Mouse (Mus musculus) C3H10T1/2 (cell line): ENCODE data around the gene Eif3j1. TPM values are rescaled to one million over a fixed set of nuclear protein-coding genes. Genes with fewer than 3 reads are reported as not detected.

ENCODE experiments used
- polyA plus RNA-seq, 2 experiments: library from polyadenylated mRNA; unstranded; fragments of >200 nt; fragmentation: generic; extraction: Trizol; gene quantifications; one replicate each; pipeline ENCODE4 v1.2.1; 2012; ENCODE audit warnings: missing spikeins in 2 of 2

Gene Eif3j1
- polyA plus RNA-seq, result 1 to 10 TPM in 1 of 2 experiments, under 1 TPM in 1; 0.87 to 2.5 TPM

GRCm38 (mm10) chr2:122027862-122028755, at the start of gene Eif3j1:
Gene Eif3j1, plus strand, starts transcription at chr2:122028546.

Other genes with a start within 250 kb of the Eif3j1 start
- gene Frmd5, start 221.5 kb upstream of the Eif3j1 start, polyA plus RNA-seq, result under 1 TPM; 0.12 to 0.31 TPM
- gene Casc4, start 161.6 kb upstream of the Eif3j1 start, polyA plus RNA-seq, result 1 to 10 TPM in 1 of 2 experiments, under 1 TPM in 1; 0.59 to 2.9 TPM
- gene Ctdspl2, start 72.5 kb upstream of the Eif3j1 start, polyA plus RNA-seq, result 1 to 10 TPM in 1 of 2 experiments, under 1 TPM in 1; 0.15 to 2.5 TPM
- under 1 TPM; 0.02 TPM for gene Mageb3, start 72.5 kb upstream of the Eif3j1 start, polyA plus RNA-seq
- 1 to 10 TPM; 1.0 to 6.2 TPM for gene Spg11, start 89.8 kb downstream of the Eif3j1 start, polyA plus RNA-seq
- 100 to 1,000 TPM; 249 to 350 TPM for gene B2m, start 119.1 kb downstream of the Eif3j1 start, polyA plus RNA-seq
- gene Trim69, start 132.2 kb downstream of the Eif3j1 start, polyA plus RNA-seq, result under 1 TPM; 0.02 to 0.08 TPM
- gene Patl2, start 157.6 kb downstream of the Eif3j1 start, polyA plus RNA-seq, result under 1 TPM in 1 of 2 experiments, not detected in 1; 0.04 TPM
- gene Terb2, start 157.7 kb downstream of the Eif3j1 start, polyA plus RNA-seq, result not detected
- gene Sord, start 206.2 kb downstream of the Eif3j1 start, polyA plus RNA-seq, result 10 to 100 TPM; 18.1 to 71.8 TPM